ENCODE assay signal across 8 mouse cellular contexts in genomic region chr11:70020022-70020631, GRCm38 (mm10). TPM values are rescaled to one million over a fixed set of nuclear protein-coding genes. Genes with fewer than 3 reads are reported as not detected.
DNase-seq lines count a peak whose midpoint lies in the region; ATAC-seq and TF ChIP-seq lines count a peak whose summit lies in the region.

No protein-coding gene starts in this region.

- H3K79me2 ChIP-seq in MEL (ENCODE audit: control insufficient read depth, insufficient read depth, low read length, poor library complexity) = peaks cover 25% of the 10 kb centered on the region

- no peak for DNase-seq in kidney, postnatal 25 days
- peak; percentile 72 for DNase-seq in MEL (ENCODE audit: low read depth, low spot score)
- peak; percentile 26 for DNase-seq in liver
- DNase-seq in thymus, postnatal 0 days (ENCODE audit: low spot score) = peak; percentile 67
- no peak for DNase-seq in gastrocnemius, adult 18-20 months (ENCODE audit: low spot score)
- no peak for DNase-seq in ovary, postnatal 10 days (ENCODE audit: low spot score)

- TF ChIP-seq CTCF in MEL (IDR thresholded peaks at IDR 0.05 in 2 of 3, conservative IDR thresholded peaks at IDR 0.05 in 1 of 3; ENCODE audit: control insufficient read depth in 1 of 3, insufficient read depth in 1 of 3, low read depth in 2 of 3, low read length in 3 of 3, poor library complexity in 1 of 3, severe bottlenecking in 1 of 3) = no peak

- no peaks in the 10 kb centered on the region for H3K36me3 ChIP-seq in kidney, embryonic 14.5 days (ENCODE audit: control insufficient read depth, insufficient read depth, low read length)
- peaks cover 0 to 36% of the 10 kb centered on the region in 2 experiments; a peak in 2 of 4 replicates for H3K36me3 ChIP-seq in MEL (ENCODE audit: control insufficient read depth in 1 of 2, insufficient read depth in 2 of 2, low read length in 2 of 2)
- no peaks in the 10 kb centered on the region for H3K36me3 ChIP-seq in forebrain, embryonic 12.5 days (replicated peaks)

- peak overlapping the region; percentile 97 for H3K4me2 ChIP-seq in kidney, embryonic 14.5 days (replicated peaks; ENCODE audit: low read depth, low read length)
- peak overlapping the region; percentile 93 for H3K4me2 ChIP-seq in forebrain, embryonic 12.5 days

- no peak for TF ChIP-seq RAD21 in MEL (IDR thresholded peaks at IDR 0.05; ENCODE audit: low read depth, low read length)

- H3K4me3 ChIP-seq in kidney, embryonic 14.5 days (ENCODE audit: low read length) = peak overlapping the region; percentile 72
- peak overlapping the region; percentile 54 to 56 for H3K4me3 ChIP-seq in MEL (ENCODE audit: control insufficient read depth in 1 of 2, insufficient read depth in 1 of 2, low read depth in 2 of 2, low read length in 2 of 2)
- H3K4me3 ChIP-seq in forebrain, embryonic 12.5 days (replicated peaks) = peak overlapping the region; percentile 70

- 14% methylated on average over 8 of the region's 8 CpGs for WGBS in kidney, embryonic 14.5 days
- WGBS in forebrain, embryonic 12.5 days = 9% methylated on average over 8 of the region's 8 CpGs

- TF ChIP-seq EP300 in MEL (IDR thresholded peaks at IDR 0.05; ENCODE audit: low read depth in 1 of 2, low read length in 2 of 2) = no peak

- H3K9ac ChIP-seq in kidney, embryonic 14.5 days (ENCODE audit: low read depth, low read length) = 0 out of 2 replicates have a peak overlapping the region, but pooled peaks have one; percentile 12
- H3K9ac ChIP-seq in MEL (ENCODE audit: control insufficient read depth, low read depth, low read length, poor library complexity, severe bottlenecking) = peak overlapping the region; percentile 70
- H3K9ac ChIP-seq in forebrain, embryonic 12.5 days = peak overlapping the region; percentile 96

- no peaks in the 10 kb centered on the region for H3K27me3 ChIP-seq in kidney, embryonic 14.5 days (ENCODE audit: control insufficient read depth, insufficient read depth, low read length)
- H3K27me3 ChIP-seq in MEL (ENCODE audit: control insufficient read depth in 1 of 2, insufficient read depth in 2 of 2, low read length in 2 of 2) = no peaks in the 10 kb centered on the region
- H3K27me3 ChIP-seq in forebrain, embryonic 12.5 days = no peaks in the 10 kb centered on the region

- H3K9me3 ChIP-seq in kidney, embryonic 14.5 days (ENCODE audit: control insufficient read depth, low read length) = no peaks in the 10 kb centered on the region
- H3K9me3 ChIP-seq in MEL (replicated peaks; ENCODE audit: insufficient read depth, low read length) = no peaks in the 10 kb centered on the region
- no peaks in the 10 kb centered on the region for H3K9me3 ChIP-seq in forebrain, embryonic 12.5 days

- no peak for ATAC-seq in kidney, embryonic 14.5 days (ENCODE audit: low FRiP score, low TSS enrichment)
- ATAC-seq in forebrain, embryonic 12.5 days (ENCODE audit: low FRiP score) = no peak

- peak in 1 of 2 experiments; percentile 51; a peak in 2 of 4 replicates for TF ChIP-seq POLR2A in MEL (IDR thresholded peaks at IDR 0.05; ENCODE audit: control insufficient read depth in 1 of 2, insufficient read depth in 1 of 2, low read depth in 1 of 2, low read length in 2 of 2, poor library complexity in 1 of 2)

- H3K4me1 ChIP-seq in kidney, embryonic 14.5 days (ENCODE audit: control insufficient read depth, insufficient read depth, low read length) = peaks cover 52% of the 10 kb centered on the region
- H3K4me1 ChIP-seq in MEL (ENCODE audit: control insufficient read depth in 1 of 2, insufficient read depth in 2 of 2, low read length in 2 of 2) = peaks cover 6 to 34% of the 10 kb centered on the region in 2 experiments
- H3K4me1 ChIP-seq in forebrain, embryonic 12.5 days = peaks cover 72% of the 10 kb centered on the region

- H3K27ac ChIP-seq in kidney, embryonic 14.5 days (ENCODE audit: low read depth, low read length) = peak overlapping the region; percentile 86
- H3K27ac ChIP-seq in MEL (ENCODE audit: control insufficient read depth, low read depth, low read length) = peak overlapping the region; percentile 75
- peak overlapping the region; percentile 90 for H3K27ac ChIP-seq in forebrain, embryonic 12.5 days

TF ChIP-seq in MEL, 35 proteins besides CTCF, POLR2A, EP300 and RAD21:
- TF ChIP-seq KAT2A (conservative IDR thresholded peaks at IDR 0.05; ENCODE audit: low read depth, low read length) (no peak), TBP (IDR thresholded peaks at IDR 0.05; ENCODE audit: low read depth, low read length) (peak; percentile 42; the same call in 1 of the 2 replicates), MYC (IDR thresholded peaks at IDR 0.05; ENCODE audit: low read depth, low read length) (peak; percentile 72; the same call in 1 of the 2 replicates), BHLHE40 (IDR thresholded peaks at IDR 0.05; ENCODE audit: borderline replicate concordance, low read depth, low read length) (peak; percentile 64; the same call in 1 of the 2 replicates), USF2 (IDR thresholded peaks at IDR 0.05; ENCODE audit: borderline replicate concordance in 1 of 2, insufficient read depth in 1 of 2, low read depth in 1 of 2, low read length in 2 of 2) (no peak), CHD1 (IDR thresholded peaks at IDR 0.05; ENCODE audit: low read depth, low read length) (0 out of 2 replicates have a peak, but pooled peaks have one; percentile 43), MAX (IDR thresholded peaks at IDR 0.05; ENCODE audit: low read length) (peak; percentile 79)
TF ChIP-seq in MEL: peak in this region for 5.

RNA-seq across cellular contexts. Expression of gene Dlg4, which starts 3.4 kb away (rescaled TPM):
- 13.2 and 16.4 TPM in 2 replicates for polyA plus RNA-seq in kidney, embryonic 14.5 days (2014; fragmentation: Nextera tagmentation; extraction: Ambion mirVana)
- total RNA-seq in MEL (2012; rRNA removed) = 6.5 and 7.9 TPM in 2 replicates
- 10 to 100 TPM in 1 of 2 experiments, not detected in 1; 24.7 TPM for polyA plus RNA-seq in MEL (2012; ENCODE audit: insufficient read depth in 1 of 2, insufficient read length in 2 of 2, low read depth in 1 of 2, low replicate concordance in 2 of 2, missing spikeins in 1 of 2)
- 20.3 and 24.9 TPM in 2 replicates for polyA plus RNA-seq in forebrain, embryonic 12.5 days (2016; fragmentation: Nextera tagmentation; extraction: Ambion mirVana)
- polyA plus RNA-seq in thymus, postnatal 0 days (2015; fragmentation: Nextera tagmentation; extraction: Ambion mirVana) = 3.8 and 6.6 TPM in 2 replicates
- total RNA-seq in gastrocnemius, adult 18-20 months (2021) = 1 to 10 TPM; 3.4 to 5.3 TPM

RNA-seq across cellular contexts. Expression of gene Acadvl, which starts 4.9 kb away (rescaled TPM):
- polyA plus RNA-seq in kidney, embryonic 14.5 days (2014; fragmentation: Nextera tagmentation; extraction: Ambion mirVana) = 41.1 and 58.4 TPM in 2 replicates
- total RNA-seq in MEL (2012; rRNA removed) = 123 and 140 TPM in 2 replicates
- 10 to 100 TPM in 1 of 2 experiments, not detected in 1; 92.5 TPM for polyA plus RNA-seq in MEL (2012; ENCODE audit: insufficient read depth in 1 of 2, insufficient read length in 2 of 2, low read depth in 1 of 2, low replicate concordance in 2 of 2, missing spikeins in 1 of 2)
- 43.5 and 48.4 TPM in 2 replicates for polyA plus RNA-seq in forebrain, embryonic 12.5 days (2016; fragmentation: Nextera tagmentation; extraction: Ambion mirVana)
- 105 and 107 TPM in 2 replicates for polyA plus RNA-seq in thymus, postnatal 0 days (2015; fragmentation: Nextera tagmentation; extraction: Ambion mirVana)
- 100 to 1,000 TPM; 319 to 378 TPM for total RNA-seq in gastrocnemius, adult 18-20 months (2021)

RNA-seq across cellular contexts. Expression of gene Dvl2, which starts 19.7 kb away (rescaled TPM):
- polyA plus RNA-seq in kidney, embryonic 14.5 days (2014; fragmentation: Nextera tagmentation; extraction: Ambion mirVana) = 28.2 and 34.9 TPM in 2 replicates
- total RNA-seq in MEL (2012; rRNA removed) = 40.1 and 41.9 TPM in 2 replicates
- polyA plus RNA-seq in MEL (2012; ENCODE audit: insufficient read depth in 1 of 2, insufficient read length in 2 of 2, low read depth in 1 of 2, low replicate concordance in 2 of 2, missing spikeins in 1 of 2) = 10 to 100 TPM in 1 of 2 experiments, not detected in 1; 38.5 TPM
- polyA plus RNA-seq in forebrain, embryonic 12.5 days (2016; fragmentation: Nextera tagmentation; extraction: Ambion mirVana) = 45.2 and 46.6 TPM in 2 replicates
- 20.6 and 21.0 TPM in 2 replicates for polyA plus RNA-seq in thymus, postnatal 0 days (2015; fragmentation: Nextera tagmentation; extraction: Ambion mirVana)
- 1 to 10 TPM; 3.5 to 4.3 TPM for total RNA-seq in gastrocnemius, adult 18-20 months (2021)

RNA-seq across cellular contexts. Expression of gene Phf23, which starts 24.6 kb away (rescaled TPM):
- 48.5 and 63.1 TPM in 2 replicates for polyA plus RNA-seq in kidney, embryonic 14.5 days (2014; fragmentation: Nextera tagmentation; extraction: Ambion mirVana)
- total RNA-seq in MEL (2012; rRNA removed) = 88.2 and 112 TPM in 2 replicates
- polyA plus RNA-seq in MEL (2012; ENCODE audit: insufficient read depth in 1 of 2, insufficient read length in 2 of 2, low read depth in 1 of 2, low replicate concordance in 2 of 2, missing spikeins in 1 of 2) = 100 to 1,000 TPM in 1 of 2 experiments, not detected in 1; 108 TPM
- 91.3 and 99.1 TPM in 2 replicates for polyA plus RNA-seq in forebrain, embryonic 12.5 days (2016; fragmentation: Nextera tagmentation; extraction: Ambion mirVana)
- polyA plus RNA-seq in thymus, postnatal 0 days (2015; fragmentation: Nextera tagmentation; extraction: Ambion mirVana) = 52.2 and 61.3 TPM in 2 replicates
- 10 to 100 TPM; 18.0 to 19.2 TPM for total RNA-seq in gastrocnemius, adult 18-20 months (2021)

RNA-seq across cellular contexts. Expression of gene Gabarap, which starts 29.2 kb away (rescaled TPM):
- polyA plus RNA-seq in kidney, embryonic 14.5 days (2014; fragmentation: Nextera tagmentation; extraction: Ambion mirVana) = 426 and 499 TPM in 2 replicates
- total RNA-seq in MEL (2012; rRNA removed) = 105 and 132 TPM in 2 replicates
- polyA plus RNA-seq in MEL (2012; ENCODE audit: insufficient read depth in 1 of 2, insufficient read length in 2 of 2, low read depth in 1 of 2, low replicate concordance in 2 of 2, missing spikeins in 1 of 2) = 100 to 1,000 TPM in 1 of 2 experiments, not detected in 1; 241 TPM
- 527 and 539 TPM in 2 replicates for polyA plus RNA-seq in forebrain, embryonic 12.5 days (2016; fragmentation: Nextera tagmentation; extraction: Ambion mirVana)
- polyA plus RNA-seq in thymus, postnatal 0 days (2015; fragmentation: Nextera tagmentation; extraction: Ambion mirVana) = 400 and 425 TPM in 2 replicates
- 100 to 1,000 TPM; 211 to 222 TPM for total RNA-seq in gastrocnemius, adult 18-20 months (2021)

Comparison
In these comparisons a context has a peak if more than half of its experiments do, and no peak if none do; other contexts are left out.
1. H3K9ac ChIP-seq: peak in every context shown above with its lines; median percentile 96 in forebrain, embryonic 12.5 days; 70 in MEL; 12 in kidney, embryonic 14.5 days.
2. DNase-seq: peak in MEL (single experiment), liver (single experiment) and thymus, postnatal 0 days (single experiment); none in kidney, postnatal 25 days (0 of 2), gastrocnemius, adult 18-20 months (single experiment) and ovary, postnatal 10 days (single experiment).
3. Peak in every context shown above with its lines, with median percentiles within 50 percentile points of each other: H3K27ac ChIP-seq and H3K4me3 ChIP-seq.